Mouse (Mus musculus): ENCODE measurements at regions not wholly inside any gene's neighbourhood (a gene's known extent, or its start where the extent isn't known, plus 50 kb on each side); places are given as distances from the start of the nearest gene placed in this dataset.

DNA sequence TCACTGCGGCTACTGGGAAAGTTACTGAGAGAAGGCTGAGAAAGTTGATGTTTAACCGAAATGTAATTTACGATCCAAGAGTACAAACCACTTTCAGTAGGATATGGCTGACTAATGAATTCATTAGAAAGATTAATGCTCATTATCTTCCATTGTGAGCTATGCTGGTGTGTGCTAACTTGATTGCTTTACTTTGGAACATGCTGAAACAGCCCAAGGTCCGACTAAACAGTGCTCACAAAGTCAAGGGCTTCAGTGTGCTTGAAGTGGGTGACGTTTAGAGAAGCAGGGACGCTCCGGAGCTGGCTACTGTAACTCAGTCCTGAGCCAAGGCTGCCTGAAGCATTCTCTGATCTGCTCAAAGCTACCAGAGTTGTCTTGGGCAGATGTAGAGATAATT is 143.1 kb downstream of the Olfr721-ps1 start:
- Histone ChIP-seq H3K4me3 (ENCODE audit: low read length) (no peak overlapping the region), H3K4me2 (replicated peaks; ENCODE audit: low read depth, low read length) (no peak overlapping the region), H3K9me3 (ENCODE audit: control insufficient read depth, low read length) (no peaks in the 10 kb centered on the region), H3K4me1 (ENCODE audit: control insufficient read depth, insufficient read depth, low read length) (no peaks in the 10 kb centered on the region), H3K9ac (ENCODE audit: low read depth, low read length) (no peak overlapping the region), H3K27me3 (ENCODE audit: control insufficient read depth, insufficient read depth, low read length) (no peaks in the 10 kb centered on the region), H3K27ac (ENCODE audit: low read depth, low read length) (no peak overlapping the region), H3K36me3 (ENCODE audit: control insufficient read depth, insufficient read depth, low read length) (no peaks in the 10 kb centered on the region)
- ATAC-seq (ENCODE audit: low FRiP score, low TSS enrichment): peak; percentile 43; the same call in 1 of the 2 replicates
- 59% methylated on average over 7 of the region's 7 CpGs for WGBS

- no peak overlapping the region for H3K27ac ChIP-seq (ENCODE audit: low read depth, low read length)
- H3K4me2 ChIP-seq (replicated peaks; ENCODE audit: low read depth, low read length): no peak overlapping the region
- no peaks in the 10 kb centered on the region for H3K4me1 ChIP-seq (ENCODE audit: control insufficient read depth, insufficient read depth, low read length)
- H3K36me3 ChIP-seq (ENCODE audit: control insufficient read depth, insufficient read depth, low read length): no peaks in the 10 kb centered on the region
- no peaks in the 10 kb centered on the region for H3K27me3 ChIP-seq (ENCODE audit: control insufficient read depth, insufficient read depth, low read length)
- 72% methylated on average over 2 of the region's 2 CpGs for WGBS
- H3K9me3 ChIP-seq (ENCODE audit: control insufficient read depth, low read length): no peaks in the 10 kb centered on the region
- H3K9ac ChIP-seq (ENCODE audit: low read depth, low read length): no peak overlapping the region
- ATAC-seq (ENCODE audit: low FRiP score, low TSS enrichment): no peak
- H3K4me3 ChIP-seq (ENCODE audit: low read length): no peak overlapping the region
Measured at GRCm38 (mm10) chr14:14552201-14552600, 149.9 kb upstream of the Slc4a7 start.

- H3K4me1 ChIP-seq (ENCODE audit: control insufficient read depth, insufficient read depth, low read length): no peaks in the 10 kb centered on the region
- no peak for ATAC-seq (ENCODE audit: low FRiP score, low TSS enrichment)
- WGBS: 74% methylated on average over 4 of the region's 4 CpGs
Measured at GRCm38 (mm10) chr14:14574851-14575250, 127.2 kb upstream of the Slc4a7 start.

DNA sequence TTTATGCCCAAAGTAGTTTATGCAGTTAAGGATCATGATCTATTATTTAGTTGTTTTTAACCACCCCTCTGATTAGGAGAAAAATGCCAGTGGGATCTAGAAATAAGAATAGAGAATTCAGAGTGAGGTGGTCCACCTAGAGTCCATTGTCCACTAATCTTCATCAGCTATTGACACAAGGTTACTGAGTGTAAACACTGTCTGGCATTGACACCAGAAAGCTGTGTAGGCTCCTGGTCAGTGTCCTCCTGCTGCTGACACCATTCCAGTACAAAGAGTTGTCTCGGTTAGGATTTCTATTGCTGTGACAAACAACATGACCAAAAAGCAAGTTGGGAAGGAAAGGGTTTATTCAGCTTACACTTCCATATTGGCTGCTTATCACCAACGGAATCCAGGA is 110.1 kb upstream of the Slc4a7 start:
- 79% methylated on average over 2 of the region's 2 CpGs for WGBS
- no peak overlapping the region for H3K9ac ChIP-seq (ENCODE audit: low read depth, low read length)
- no peak for ATAC-seq (ENCODE audit: low FRiP score, low TSS enrichment)
- no peaks in the 10 kb centered on the region for H3K36me3 ChIP-seq (ENCODE audit: control insufficient read depth, insufficient read depth, low read length)
- H3K4me1 ChIP-seq (ENCODE audit: control insufficient read depth, insufficient read depth, low read length): no peaks in the 10 kb centered on the region
- no peaks in the 10 kb centered on the region for H3K9me3 ChIP-seq (ENCODE audit: control insufficient read depth, low read length)
- H3K4me3 ChIP-seq (ENCODE audit: low read length): no peak overlapping the region
- H3K4me2 ChIP-seq (replicated peaks; ENCODE audit: low read depth, low read length): no peak overlapping the region
- H3K27me3 ChIP-seq (ENCODE audit: control insufficient read depth, insufficient read depth, low read length): no peaks in the 10 kb centered on the region
- no peak overlapping the region for H3K27ac ChIP-seq (ENCODE audit: low read depth, low read length)

More at GRCm38 (mm10) chr14:14574851-14575250, 127.2 kb upstream of the Slc4a7 start:
- Histone ChIP-seq H3K27ac (ENCODE audit: low read depth, low read length) (no peak overlapping the region), H3K27me3 (ENCODE audit: control insufficient read depth, insufficient read depth, low read length) (no peaks in the 10 kb centered on the region), H3K36me3 (ENCODE audit: control insufficient read depth, insufficient read depth, low read length) (no peaks in the 10 kb centered on the region), H3K4me3 (ENCODE audit: low read length) (no peak overlapping the region), H3K9ac (ENCODE audit: low read depth, low read length) (no peak overlapping the region), H3K9me3 (ENCODE audit: control insufficient read depth, low read length) (no peaks in the 10 kb centered on the region), H3K4me2 (replicated peaks; ENCODE audit: low read depth, low read length) (no peak overlapping the region)

- no peaks in the 10 kb centered on the region for H3K4me1 ChIP-seq (ENCODE audit: control insufficient read depth, insufficient read depth, low read length)
Measured at GRCm38 (mm10) chr14:14594753-14595152, 107.3 kb upstream of the Slc4a7 start.

DNA sequence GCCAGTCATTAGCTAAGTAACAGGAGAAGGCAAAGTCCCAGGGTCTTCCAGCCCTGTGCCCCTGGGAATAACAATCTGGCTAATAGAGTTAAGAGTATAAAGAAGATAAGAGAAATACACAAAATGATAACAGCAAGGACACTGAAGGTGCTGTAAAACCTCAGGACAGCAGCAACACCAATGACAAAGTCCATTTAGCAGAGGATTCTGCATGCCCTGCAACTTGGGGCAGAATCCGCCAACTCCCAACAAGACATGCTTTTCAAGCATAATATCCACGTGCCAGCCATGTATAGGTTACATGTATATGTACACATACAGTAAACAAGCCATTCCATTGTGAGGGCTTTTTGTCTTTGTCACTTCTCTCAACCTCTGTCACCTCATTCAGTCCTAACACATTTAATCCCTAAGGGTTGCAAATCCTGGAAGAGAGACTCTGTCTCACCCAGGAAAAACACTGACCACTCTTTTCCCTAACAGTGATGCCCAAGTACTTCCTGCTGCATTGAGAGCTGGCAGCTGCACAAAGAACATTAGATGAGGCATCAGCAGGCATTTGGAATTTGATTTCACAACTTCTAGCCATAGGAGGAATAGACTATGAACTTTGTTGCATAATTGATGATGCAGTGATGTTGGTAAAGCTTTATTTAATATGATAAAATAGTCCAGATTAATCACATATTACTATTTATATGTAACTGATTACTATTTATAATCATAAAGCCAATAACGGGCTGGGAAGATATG is 105.8 kb upstream of the Slc4a7 start:
- H3K9me3 ChIP-seq (ENCODE audit: control insufficient read depth, low read length): no peaks in the 10 kb centered on the region

More at GRCm38 (mm10) chr14:14594753-14595152, 107.3 kb upstream of the Slc4a7 start:
- no peak for ATAC-seq (ENCODE audit: low FRiP score, low TSS enrichment)
- 93% methylated on average over 6 of the region's 6 CpGs for WGBS
- H3K27me3 ChIP-seq (ENCODE audit: control insufficient read depth, insufficient read depth, low read length): no peaks in the 10 kb centered on the region
- no peaks in the 10 kb centered on the region for H3K9me3 ChIP-seq (ENCODE audit: control insufficient read depth, low read length)
- no peak overlapping the region for H3K4me3 ChIP-seq (ENCODE audit: low read length)
- no peak overlapping the region for H3K4me2 ChIP-seq (replicated peaks; ENCODE audit: low read depth, low read length)
- no peak overlapping the region for H3K27ac ChIP-seq (ENCODE audit: low read depth, low read length)
- H3K9ac ChIP-seq (ENCODE audit: low read depth, low read length): no peak overlapping the region
- H3K36me3 ChIP-seq (ENCODE audit: control insufficient read depth, insufficient read depth, low read length): no peaks in the 10 kb centered on the region

GRCm38 (mm10) chr14:14599586-14599985 is 102.5 kb upstream of the Slc4a7 start:
- Histone ChIP-seq H3K9me3 (ENCODE audit: control insufficient read depth, low read length) (no peaks in the 10 kb centered on the region), H3K27ac (ENCODE audit: low read depth, low read length) (no peak overlapping the region), H3K4me2 (replicated peaks; ENCODE audit: low read depth, low read length) (no peak overlapping the region), H3K36me3 (ENCODE audit: control insufficient read depth, insufficient read depth, low read length) (no peaks in the 10 kb centered on the region), H3K27me3 (ENCODE audit: control insufficient read depth, insufficient read depth, low read length) (0 out of 2 replicates have a peak, but pooled peaks cover 2% of the 10 kb centered on the region), H3K4me1 (ENCODE audit: control insufficient read depth, insufficient read depth, low read length) (no peaks in the 10 kb centered on the region), H3K4me3 (ENCODE audit: low read length) (no peak overlapping the region), H3K9ac (ENCODE audit: low read depth, low read length) (no peak overlapping the region)
- WGBS: 44% methylated on average over 2 of the region's 2 CpGs
- no peak for ATAC-seq (ENCODE audit: low FRiP score, low TSS enrichment)

More for the DNA sequence above, 105.8 kb upstream of the Slc4a7 start:
- H3K9ac ChIP-seq (ENCODE audit: low read depth, low read length): no peak overlapping the region
- H3K4me2 ChIP-seq (replicated peaks; ENCODE audit: low read depth, low read length): no peak overlapping the region
- 83% methylated on average over 3 of the region's 3 CpGs for WGBS
- H3K27ac ChIP-seq (ENCODE audit: low read depth, low read length): no peak overlapping the region
- no peaks in the 10 kb centered on the region for H3K36me3 ChIP-seq (ENCODE audit: control insufficient read depth, insufficient read depth, low read length)
- H3K4me3 ChIP-seq (ENCODE audit: low read length): no peak overlapping the region
- H3K4me1 ChIP-seq (ENCODE audit: control insufficient read depth, insufficient read depth, low read length): no peaks in the 10 kb centered on the region
- ATAC-seq (ENCODE audit: low FRiP score, low TSS enrichment): no peak
- H3K27me3 ChIP-seq (ENCODE audit: control insufficient read depth, insufficient read depth, low read length): no peaks in the 10 kb centered on the region

DNA sequence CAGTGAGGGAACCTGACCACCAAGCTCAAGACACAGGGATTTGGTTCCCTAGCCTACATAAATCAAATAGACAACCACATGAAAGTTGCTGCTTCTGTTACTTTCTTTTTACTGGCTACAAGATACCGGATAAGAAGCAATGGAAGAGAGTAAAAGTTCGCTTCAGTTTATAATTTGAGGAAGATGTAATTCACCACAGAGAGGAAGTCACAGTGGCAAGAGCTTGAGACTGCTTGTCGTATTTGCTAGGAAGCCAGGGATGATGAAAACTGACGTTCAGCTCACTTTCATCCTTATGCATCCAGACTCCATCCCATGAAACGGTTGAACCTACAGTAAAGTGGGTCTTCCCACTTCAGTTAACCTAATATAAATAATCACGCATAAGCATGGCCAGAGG is 102.1 kb upstream of the Slc4a7 start:
- Histone ChIP-seq H3K4me3 (ENCODE audit: low read length) (no peak overlapping the region), H3K9me3 (ENCODE audit: control insufficient read depth, low read length) (no peaks in the 10 kb centered on the region), H3K4me1 (ENCODE audit: control insufficient read depth, insufficient read depth, low read length) (no peaks in the 10 kb centered on the region), H3K4me2 (replicated peaks; ENCODE audit: low read depth, low read length) (no peak overlapping the region), H3K36me3 (ENCODE audit: control insufficient read depth, insufficient read depth, low read length) (no peaks in the 10 kb centered on the region), H3K27ac (ENCODE audit: low read depth, low read length) (no peak overlapping the region), H3K9ac (ENCODE audit: low read depth, low read length) (no peak overlapping the region), H3K27me3 (ENCODE audit: control insufficient read depth, insufficient read depth, low read length) (0 out of 2 replicates have a peak, but pooled peaks cover 2% of the 10 kb centered on the region)
- 54% methylated on average over 6 of the region's 6 CpGs for WGBS
- ATAC-seq (ENCODE audit: low FRiP score, low TSS enrichment): no peak

GRCm38 (mm10) chr14:14603439-14603838 is 98.6 kb upstream of the Slc4a7 start:
- Histone ChIP-seq H3K4me2 (replicated peaks; ENCODE audit: low read depth, low read length) (no peak overlapping the region), H3K27me3 (ENCODE audit: control insufficient read depth, insufficient read depth, low read length) (0 out of 2 replicates have a peak, but pooled peaks cover 2% of the 10 kb centered on the region), H3K27ac (ENCODE audit: low read depth, low read length) (no peak overlapping the region), H3K9me3 (ENCODE audit: control insufficient read depth, low read length) (no peaks in the 10 kb centered on the region), H3K4me3 (ENCODE audit: low read length) (no peak overlapping the region), H3K9ac (ENCODE audit: low read depth, low read length) (no peak overlapping the region), H3K4me1 (ENCODE audit: control insufficient read depth, insufficient read depth, low read length) (no peaks in the 10 kb centered on the region), H3K36me3 (ENCODE audit: control insufficient read depth, insufficient read depth, low read length) (no peaks in the 10 kb centered on the region)
- 82% methylated on average over 1 of the region's 1 CpGs for WGBS
- ATAC-seq (ENCODE audit: low FRiP score, low TSS enrichment): no peak
